Mouse (Mus musculus): ENCODE results near the gene Cacna1c. TPM values are rescaled to one million over a fixed set of nuclear protein-coding genes. Genes with fewer than 3 reads are reported as not detected.

Cacna1c gene
- polyA plus RNA-seq, 1 experiment from 2014 or later, result 7.3 TPM

- Histone ChIP-seq H3K9me3 (replicated peaks) (peaks cover 3% of the 10 kb centered on the region; the same call in 1 of the 2 replicates), H3K4me1 (no peaks in the 10 kb centered on the region), H3K36me3 (no peaks in the 10 kb centered on the region), H3K4me3 (no peak overlapping the region), H3K27me3 (no peaks in the 10 kb centered on the region), H3K27ac (no peak overlapping the region), H3K9ac (no peak overlapping the region), H3K4me2 (replicated peaks) (no peak overlapping the region)
- 73% methylated on average over 8 of the region's 8 CpGs for WGBS
- no peak for ATAC-seq (ENCODE audit: low FRiP score)
Observed at GRCm38 (mm10) chr6:118777457-118777856, 418.8 kb downstream of the Cacna1c start.

GRCm38 (mm10) chr6:118776459-118776858 is 419.8 kb downstream of the Cacna1c start:
- ATAC-seq (ENCODE audit: low FRiP score), result no peak
- Histone ChIP-seq H3K9ac (no peak overlapping the region), H3K36me3 (no peaks in the 10 kb centered on the region), H3K27me3 (no peaks in the 10 kb centered on the region), H3K4me3 (no peak overlapping the region), H3K4me1 (no peaks in the 10 kb centered on the region), H3K4me2 (replicated peaks) (no peak overlapping the region), H3K27ac (no peak overlapping the region), H3K9me3 (replicated peaks) (peaks cover 3% of the 10 kb centered on the region; the same call in 1 of the 2 replicates)
- WGBS, result 76% methylated on average over 9 of the region's 9 CpGs

GRCm38 (mm10) chr6:118772581-118772980 is 423.6 kb downstream of the Cacna1c start:
- 95% methylated on average over 6 of the region's 6 CpGs for WGBS
- no peak overlapping the region for H3K9ac ChIP-seq

GRCm38 (mm10) chr6:118771121-118771520 is 425.1 kb downstream of the Cacna1c start:
- H3K4me3 ChIP-seq, result no peak overlapping the region
- no peaks in the 10 kb centered on the region for H3K36me3 ChIP-seq
- peaks cover 3% of the 10 kb centered on the region; the same call in 1 of the 2 replicates for H3K9me3 ChIP-seq (replicated peaks)
- no peak overlapping the region for H3K4me2 ChIP-seq (replicated peaks)
- no peak overlapping the region for H3K9ac ChIP-seq
- H3K27ac ChIP-seq, result no peak overlapping the region
- H3K4me1 ChIP-seq, result no peaks in the 10 kb centered on the region
- no peak for ATAC-seq (ENCODE audit: low FRiP score)
- WGBS, result 84% methylated on average over 4 of the region's 4 CpGs
- no peaks in the 10 kb centered on the region for H3K27me3 ChIP-seq

More at GRCm38 (mm10) chr6:118772581-118772980, 423.6 kb downstream of the Cacna1c start:
- Histone ChIP-seq H3K27me3 (no peaks in the 10 kb centered on the region), H3K9me3 (replicated peaks) (peaks cover 3% of the 10 kb centered on the region; the same call in 1 of the 2 replicates), H3K4me3 (no peak overlapping the region), H3K4me1 (no peaks in the 10 kb centered on the region), H3K4me2 (replicated peaks) (no peak overlapping the region), H3K36me3 (no peaks in the 10 kb centered on the region), H3K27ac (no peak overlapping the region)
- ATAC-seq (ENCODE audit: low FRiP score), result no peak

- Histone ChIP-seq H3K27me3 (no peaks in the 10 kb centered on the region), H3K36me3 (no peaks in the 10 kb centered on the region), H3K27ac (no peak overlapping the region), H3K9ac (no peak overlapping the region), H3K4me3 (no peak overlapping the region), H3K4me1 (no peaks in the 10 kb centered on the region), H3K4me2 (replicated peaks) (no peak overlapping the region), H3K9me3 (replicated peaks) (peaks cover 3% of the 10 kb centered on the region; the same call in 1 of the 2 replicates)
- 83% methylated on average over 6 of the region's 6 CpGs for WGBS
- ATAC-seq (ENCODE audit: low FRiP score), result no peak
Observed at GRCm38 (mm10) chr6:118770396-118770795, 425.8 kb downstream of the Cacna1c start.

- H3K4me1 ChIP-seq, result no peaks in the 10 kb centered on the region
- ATAC-seq (ENCODE audit: low FRiP score), result no peak
- H3K36me3 ChIP-seq, result no peaks in the 10 kb centered on the region
- H3K27me3 ChIP-seq, result no peaks in the 10 kb centered on the region
- H3K27ac ChIP-seq, result no peak overlapping the region
- 95% methylated on average over 8 of the region's 8 CpGs for WGBS
- no peak overlapping the region for H3K9ac ChIP-seq
- peaks cover 2% of the 10 kb centered on the region; the same call in 1 of the 2 replicates for H3K9me3 ChIP-seq (replicated peaks)
- H3K4me3 ChIP-seq, result no peak overlapping the region
- H3K4me2 ChIP-seq (replicated peaks), result no peak overlapping the region
Observed at GRCm38 (mm10) chr6:118769792-118770191, 426.4 kb downstream of the Cacna1c start.

- Histone ChIP-seq H3K4me1 (no peaks in the 10 kb centered on the region), H3K27me3 (no peaks in the 10 kb centered on the region), H3K4me3 (no peak overlapping the region), H3K36me3 (no peaks in the 10 kb centered on the region), H3K27ac (no peak overlapping the region), H3K9ac (no peak overlapping the region), H3K4me2 (replicated peaks) (no peak overlapping the region), H3K9me3 (replicated peaks) (no peaks in the 10 kb centered on the region)
- 86% methylated on average over 6 of the region's 6 CpGs for WGBS
- no peak for ATAC-seq (ENCODE audit: low FRiP score)
Observed at GRCm38 (mm10) chr6:118767698-118768097, 428.5 kb downstream of the Cacna1c start.

GRCm38 (mm10) chr6:118765261-118765660 is 431.0 kb downstream of the Cacna1c start:
- Histone ChIP-seq H3K36me3 (no peaks in the 10 kb centered on the region), H3K9me3 (replicated peaks) (no peaks in the 10 kb centered on the region), H3K4me3 (no peak overlapping the region), H3K9ac (no peak overlapping the region), H3K4me2 (replicated peaks) (no peak overlapping the region), H3K4me1 (no peaks in the 10 kb centered on the region), H3K27me3 (no peaks in the 10 kb centered on the region), H3K27ac (no peak overlapping the region)
- 88% methylated on average over 1 of the region's 1 CpGs for WGBS
- no peak for ATAC-seq (ENCODE audit: low FRiP score)

- no peak overlapping the region for H3K4me3 ChIP-seq
- 0 out of 2 replicates have a peak, but pooled peaks cover 5% of the 10 kb centered on the region for H3K4me1 ChIP-seq
- no peak overlapping the region for H3K9ac ChIP-seq
- no peaks in the 10 kb centered on the region for H3K36me3 ChIP-seq
- H3K27me3 ChIP-seq, result peaks cover 3% of the 10 kb centered on the region; the same call in 1 of the 2 replicates
- ATAC-seq (ENCODE audit: low FRiP score), result no peak
- no peaks in the 10 kb centered on the region for H3K9me3 ChIP-seq (replicated peaks)
- no peak overlapping the region for H3K4me2 ChIP-seq (replicated peaks)
- H3K27ac ChIP-seq, result no peak overlapping the region
- 88% methylated on average over 5 of the region's 5 CpGs for WGBS
Observed at GRCm38 (mm10) chr6:118759015-118759414, 437.2 kb downstream of the Cacna1c start.

- Histone ChIP-seq H3K27me3 (peaks cover 3% of the 10 kb centered on the region; the same call in 1 of the 2 replicates), H3K9me3 (replicated peaks) (no peaks in the 10 kb centered on the region), H3K36me3 (no peaks in the 10 kb centered on the region), H3K4me1 (0 out of 2 replicates have a peak, but pooled peaks cover 5% of the 10 kb centered on the region), H3K9ac (no peak overlapping the region), H3K27ac (no peak overlapping the region), H3K4me2 (replicated peaks) (no peak overlapping the region), H3K4me3 (no peak overlapping the region)
- WGBS, result 88% methylated on average over 7 of the region's 7 CpGs
- ATAC-seq (ENCODE audit: low FRiP score), result no peak
Observed at GRCm38 (mm10) chr6:118758290-118758907, 437.8 kb downstream of the Cacna1c start.

GRCm38 (mm10) chr6:118757533-118758289 is 438.5 kb downstream of the Cacna1c start:
- no peak overlapping the region for H3K4me3 ChIP-seq
- H3K36me3 ChIP-seq, result no peaks in the 10 kb centered on the region
- H3K9me3 ChIP-seq (replicated peaks), result no peaks in the 10 kb centered on the region
- no peak for ATAC-seq (ENCODE audit: low FRiP score)
- no peak overlapping the region for H3K4me2 ChIP-seq (replicated peaks)
- no peak overlapping the region for H3K9ac ChIP-seq
- no peak overlapping the region for H3K27ac ChIP-seq
- peaks cover 3% of the 10 kb centered on the region; the same call in 1 of the 2 replicates for H3K27me3 ChIP-seq
- H3K4me1 ChIP-seq, result 0 out of 2 replicates have a peak, but pooled peaks cover 5% of the 10 kb centered on the region
- 85% methylated on average over 12 of the region's 12 CpGs for WGBS

- no peak overlapping the region for H3K4me2 ChIP-seq (replicated peaks)
- H3K4me3 ChIP-seq, result no peak overlapping the region
- H3K36me3 ChIP-seq, result no peaks in the 10 kb centered on the region
- no peaks in the 10 kb centered on the region for H3K9me3 ChIP-seq (replicated peaks)
- peaks cover 3% of the 10 kb centered on the region; the same call in 1 of the 2 replicates for H3K27me3 ChIP-seq
- 36% methylated on average over 4 of the region's 4 CpGs for WGBS
- H3K9ac ChIP-seq, result no peak overlapping the region
- H3K27ac ChIP-seq, result no peak overlapping the region
- ATAC-seq (ENCODE audit: low FRiP score), result no peak
- H3K4me1 ChIP-seq, result 0 out of 2 replicates have a peak, but pooled peaks cover 5% of the 10 kb centered on the region
Observed at GRCm38 (mm10) chr6:118756511-118756910, 439.7 kb downstream of the Cacna1c start.
